Comparison of ENCODE assay signal across 26 mouse cellular contexts in the genomic region with DNA sequence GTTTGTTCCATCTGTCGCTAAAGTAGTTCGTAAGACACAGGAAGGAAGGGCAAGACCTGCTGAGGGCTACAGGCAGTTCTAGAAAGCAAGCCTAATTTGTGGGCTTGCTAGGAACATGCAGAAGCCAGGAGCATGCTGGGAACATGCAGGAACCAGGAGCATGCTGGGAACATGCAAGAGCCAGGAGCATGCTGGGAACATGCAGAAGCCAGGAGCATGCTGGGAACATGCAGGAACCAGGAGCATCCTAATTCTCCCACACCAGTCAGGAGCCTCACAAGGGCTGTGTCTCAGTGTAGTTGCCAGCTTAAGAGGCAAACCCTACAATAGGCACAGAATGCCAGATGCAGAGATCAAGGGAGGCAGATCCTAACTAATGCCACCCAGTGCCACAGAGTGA. TPM values are rescaled to one million over a fixed set of nuclear protein-coding genes. Genes with fewer than 3 reads are reported as not detected.
DNase-seq lines count a peak whose midpoint lies in the region; ATAC-seq lines count a peak whose summit lies in the region.
"Had no signal": no experiment of that assay in that cellular context is flagged by ENCODE, and none has a peak within 500 bp of the region (broad histone marks: within the 10 kb centered on the region; RNA-seq: fewer than 3 reads in every experiment).

No protein-coding gene starts in this region.

- H3K4me2 ChIP-seq in hindbrain, embryonic 14.5 days (replicated peaks): no peak overlapping the region
- H3K4me2 ChIP-seq: embryonic facial prominence, embryonic 15.5 days; heart, embryonic 13.5 days; hindbrain, embryonic 15.5 days; intestine, embryonic 15.5 days; liver, embryonic 15.5 days; lung, embryonic 15.5 days; midbrain, embryonic 15.5 days; neural tube, embryonic 15.5 days had no signal

- no peaks in the 10 kb centered on the region for H3K9me3 ChIP-seq in megakaryocyte, embryonic 14.5 days
- no peaks in the 10 kb centered on the region for H3K9me3 ChIP-seq in hindbrain, embryonic 14.5 days (ENCODE audit: control insufficient read depth, low read length)
- H3K9me3 ChIP-seq: embryonic facial prominence, embryonic 15.5 days; heart, embryonic 13.5 days; hindbrain, embryonic 15.5 days; intestine, embryonic 15.5 days; limb, embryonic 10.5 days; liver, embryonic 15.5 days; lung, embryonic 15.5 days; midbrain, embryonic 15.5 days; neural tube, embryonic 15.5 days had no signal

- peak; percentile 69 for ATAC-seq in cerebellum, adult (ENCODE audit: insufficient number of reproducible peaks, low FRiP score, low TSS enrichment)
- ATAC-seq in megakaryocyte, adult 5-6 weeks (ENCODE audit: poor library complexity, severe bottlenecking): no peak
- ATAC-seq in hindbrain, embryonic 14.5 days (ENCODE audit: low FRiP score): no peak
- ATAC-seq: intestine, embryonic 15.5 days had no signal

- H3K36me3 ChIP-seq in megakaryocyte, embryonic 14.5 days (replicated peaks; ENCODE audit: low read length): peaks cover 61% of the 10 kb centered on the region
- H3K36me3 ChIP-seq in hindbrain, embryonic 14.5 days (replicated peaks; ENCODE audit: control insufficient read depth, insufficient read depth): no peaks in the 10 kb centered on the region
- H3K36me3 ChIP-seq: embryonic facial prominence, embryonic 15.5 days; heart, embryonic 13.5 days; hindbrain, embryonic 15.5 days; intestine, embryonic 15.5 days; lung, embryonic 15.5 days; midbrain, embryonic 15.5 days; neural tube, embryonic 15.5 days had no signal

- peak overlapping the region; percentile 50 for H3K4me3 ChIP-seq in megakaryocyte, embryonic 14.5 days (replicated peaks)
- H3K4me3 ChIP-seq in hindbrain, embryonic 14.5 days (replicated peaks; ENCODE audit: low read length): no peak overlapping the region
- H3K4me3 ChIP-seq: embryonic facial prominence, embryonic 15.5 days; heart, embryonic 13.5 days; hindbrain, embryonic 15.5 days; intestine, embryonic 15.5 days; layer of hippocampus, adult 2 months; limb, embryonic 10.5 days; liver, embryonic 15.5 days; lung, embryonic 15.5 days; midbrain, embryonic 15.5 days; neural tube, embryonic 15.5 days had no signal

- no peaks in the 10 kb centered on the region for H3K27me3 ChIP-seq in megakaryocyte, embryonic 14.5 days (replicated peaks)
- no peaks in the 10 kb centered on the region for H3K27me3 ChIP-seq in hindbrain, embryonic 14.5 days (ENCODE audit: control insufficient read depth, insufficient read depth, low read length)
- H3K27me3 ChIP-seq: embryonic facial prominence, embryonic 15.5 days; heart, embryonic 13.5 days; hindbrain, embryonic 15.5 days; intestine, embryonic 15.5 days; liver, embryonic 15.5 days; lung, embryonic 15.5 days; midbrain, embryonic 15.5 days; neural tube, embryonic 15.5 days had no signal

- H3K4me1 ChIP-seq in megakaryocyte, embryonic 14.5 days: peaks cover 88% of the 10 kb centered on the region
- H3K4me1 ChIP-seq in hindbrain, embryonic 14.5 days (replicated peaks; ENCODE audit: control insufficient read depth, insufficient read depth, low read length): no peaks in the 10 kb centered on the region
- H3K4me1 ChIP-seq: intestine, embryonic 15.5 days had no signal

- no peak overlapping the region for H3K9ac ChIP-seq in hindbrain, embryonic 14.5 days
- H3K9ac ChIP-seq: embryonic facial prominence, embryonic 15.5 days; heart, embryonic 13.5 days; hindbrain, embryonic 15.5 days; intestine, embryonic 15.5 days; liver, embryonic 15.5 days; lung, embryonic 15.5 days; midbrain, embryonic 15.5 days; neural tube, embryonic 15.5 days had no signal

- DNase-seq in cerebellum, adult 11 months: no peak
- peak; percentile 25 for DNase-seq in cerebellum, adult 8-10 months
- peak; percentile 39 to 53 for DNase-seq in cerebellum, postnatal 36 days
- no peak for DNase-seq in right cerebral cortex, postnatal 25 days
- DNase-seq in hindbrain, embryonic 14.5 days (ENCODE audit: low spot score): no peak
- DNase-seq: adrenal gland, postnatal 25 days; gastrocnemius, postnatal 25 days; heart, adult 18-20 months; kidney, adult 8-10 months; kidney, postnatal 10 days; liver had no signal

- 83% methylated on average over 2 of the region's 2 CpGs for WGBS in hindbrain, embryonic 14.5 days

- no peak overlapping the region for H3K27ac ChIP-seq in hindbrain, embryonic 14.5 days
- H3K27ac ChIP-seq: embryonic facial prominence, embryonic 15.5 days; heart, embryonic 13.5 days; hindbrain, embryonic 15.5 days; intestine, embryonic 15.5 days; layer of hippocampus, adult 2 months; limb, embryonic 10.5 days; liver, embryonic 15.5 days; lung, embryonic 15.5 days; macrophage; midbrain, embryonic 15.5 days; neural tube, embryonic 15.5 days; stomach, postnatal 0 days had no signal

RNA-seq across cellular contexts. Expression of a gene that starts 53.4 kb away (rescaled TPM):
- polyA plus RNA-seq in megakaryocyte, embryonic 14.5 days (2012; ENCODE audit: insufficient read depth, low replicate concordance): 37.4 and 52.9 TPM in 2 replicates
- total RNA-seq in megakaryocyte, adult 5-6 weeks (2015): 143 and 146 TPM in 2 replicates
- 105 and 124 TPM in 2 replicates for total RNA-seq in megakaryocyte, adult 5-6 weeks (2017)
- 22.5 and 23.1 TPM in 2 replicates for polyA plus RNA-seq in hindbrain, embryonic 14.5 days (2014; fragmentation: Nextera tagmentation; extraction: Ambion mirVana)

Comparison
In these comparisons a context has a peak if more than half of its experiments do, and no peak if none do; other contexts are left out.
1. DNase-seq: peak in cerebellum, adult 8-10 months (single experiment) and cerebellum, postnatal 36 days (2 of 2); none in cerebellum, adult 11 months (single experiment), right cerebral cortex, postnatal 25 days (single experiment) and hindbrain, embryonic 14.5 days (single experiment).